In the genomic region with DNA sequence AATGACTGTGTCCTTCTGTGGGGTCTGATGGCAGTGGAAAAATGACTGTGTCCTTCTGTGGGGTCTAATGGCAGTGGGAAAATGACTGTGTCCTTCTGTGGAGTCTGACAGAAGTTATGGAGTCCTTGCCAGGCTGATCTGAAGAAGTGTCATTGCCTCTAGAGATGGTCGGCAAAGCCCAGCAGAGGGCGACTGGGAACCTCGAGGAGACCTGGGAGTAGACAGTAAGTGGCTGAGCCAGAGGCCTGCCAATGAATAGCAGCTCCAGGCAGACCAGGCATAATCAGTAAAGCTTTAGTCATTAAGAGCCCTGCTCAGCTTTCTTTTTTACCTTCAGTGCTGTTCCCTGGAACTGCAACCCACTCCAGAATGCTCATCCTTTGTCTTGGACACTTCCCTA, we compare ENCODE assay signal across 9 mouse cellular contexts. TPM values are rescaled to one million over a fixed set of nuclear protein-coding genes. Genes with fewer than 3 reads are reported as not detected.
DNase-seq lines count a peak whose midpoint lies in the region; ATAC-seq and TF ChIP-seq lines count a peak whose summit lies in the region.
"Had no signal": no experiment of that assay in that cellular context is flagged by ENCODE, and none has a peak within 500 bp of the region (broad histone marks: within the 10 kb centered on the region; RNA-seq: fewer than 3 reads in every experiment).

No protein-coding gene starts in this region.

- no peaks in the 10 kb centered on the region; the same call in 1 of the 2 replicates for H3K36me3 ChIP-seq in kidney, adult 2 months (ENCODE audit: control insufficient read depth, insufficient read depth, low read length)
- H3K36me3 ChIP-seq in midbrain, embryonic 14.5 days (ENCODE audit: control insufficient read depth, insufficient read depth, low read length) = peaks cover 13% of the 10 kb centered on the region

- no peak overlapping the region for H3K9ac ChIP-seq in midbrain, embryonic 14.5 days (replicated peaks; ENCODE audit: low read length)

- no peak overlapping the region for H3K27ac ChIP-seq in kidney, adult 2 months (ENCODE audit: insufficient read depth, low read depth, low read length)
- no peak overlapping the region for H3K27ac ChIP-seq in midbrain, embryonic 14.5 days (replicated peaks; ENCODE audit: low read depth, low read length)

- no peaks in the 10 kb centered on the region for H3K27me3 ChIP-seq in kidney, adult 2 months (replicated peaks; ENCODE audit: control insufficient read depth, insufficient read depth, low read length)
- H3K27me3 ChIP-seq in midbrain, embryonic 14.5 days (ENCODE audit: control insufficient read depth, insufficient read depth, low read length) = no peaks in the 10 kb centered on the region

- H3K4me1 ChIP-seq in kidney, adult 2 months (ENCODE audit: control insufficient read depth, insufficient read depth, low read length) = peaks cover 5% of the 10 kb centered on the region; the same call in 1 of the 2 replicates
- H3K4me1 ChIP-seq in midbrain, embryonic 14.5 days (ENCODE audit: control insufficient read depth, insufficient read depth, low read length) = peaks cover 24% of the 10 kb centered on the region

- H3K4me2 ChIP-seq in midbrain, embryonic 14.5 days (ENCODE audit: low read length) = no peak overlapping the region

- no peak overlapping the region for H3K4me3 ChIP-seq in kidney, adult 2 months (ENCODE audit: insufficient read depth, low read depth, low read length)
- H3K4me3 ChIP-seq in midbrain, embryonic 14.5 days (replicated peaks; ENCODE audit: low read depth, low read length) = no peak overlapping the region
- H3K4me3 ChIP-seq: erythroblast, embryonic 14.5 days had no signal

- peak; percentile 25 for ATAC-seq in activated CD4-positive, CD25-positive, alpha-beta regulatory T cell, adult 4 months
- ATAC-seq in midbrain, embryonic 14.5 days (ENCODE audit: low FRiP score, low TSS enrichment) = 0 out of 2 replicates have a peak, but pooled peaks have one; percentile 49

- intact Hi-C loops in gastrocnemius, postnatal 36 days (cut with DNase I) = no loop called here
- intact Hi-C loops in left cerebral cortex, postnatal 25 days (cut with DNase I) = loop anchor here (1.0 kb wide), 1 partner anchor 12 kb away; no protein-coding TSS in a partner anchor

- 0% methylated on average over 3 of the region's 3 CpGs for WGBS in kidney, adult 2 months
- 2% methylated on average over 3 of the region's 3 CpGs for WGBS in midbrain, embryonic 14.5 days

- no peak for TF ChIP-seq POLR2A in kidney, adult 2 months (IDR thresholded peaks at IDR 0.05; ENCODE audit: low read depth, low read length)

- DNase-seq in B cell, adult 2 months = peak; percentile 51 to 57
- peak; percentile 82 for DNase-seq in embryo, embryonic 10 days (ENCODE audit: low spot score)
- DNase-seq in gastrocnemius, postnatal 36 days = peak; percentile 31 to 32
- DNase-seq in kidney, adult 2 months = peak; percentile 83
- DNase-seq in left cerebral cortex, postnatal 25 days (ENCODE audit: low spot score in 2 of 2) = peak; percentile 55 to 79
- peak; percentile 83 for DNase-seq in midbrain, embryonic 14.5 days
- DNase-seq in testis, postnatal 10 days (ENCODE audit: low spot score) = peak; percentile 87

- H3K9me3 ChIP-seq in midbrain, embryonic 14.5 days (ENCODE audit: control insufficient read depth, low read length) = no peaks in the 10 kb centered on the region

- peak; percentile 70 for TF ChIP-seq CTCF in kidney, adult 2 months (conservative IDR thresholded peaks at IDR 0.05; ENCODE audit: insufficient read depth, insufficient read length, low read depth, low read length)

RNA-seq across cellular contexts. Expression of a gene that starts 2.0 kb away (rescaled TPM):
- 100 to 1,000 TPM; 116 to 139 TPM for polyA plus RNA-seq in activated CD4-positive, CD25-positive, alpha-beta regulatory T cell, adult 4 months (2017; shearing (Covaris generic))
- 100 to 1,000 TPM; 282 to 284 TPM for total RNA-seq in gastrocnemius, postnatal 36 days (2021)
- 97.9 and 136 TPM in 2 replicates for polyA plus RNA-seq in kidney, adult 2 months (2012; rRNA removed)
- 100 to 1,000 TPM; 213 to 217 TPM for total RNA-seq in left cerebral cortex, postnatal 25 days (2021)
- 282 and 322 TPM in 2 replicates for polyA plus RNA-seq in midbrain, embryonic 14.5 days (2014; fragmentation: Nextera tagmentation; extraction: Ambion mirVana)

Comparison
In these comparisons a context has a peak if more than half of its experiments do, and no peak if none do; other contexts are left out.
1. DNase-seq: peak in every context shown above with its lines; median percentile 87 in testis, postnatal 10 days; 83 in kidney, adult 2 months; 83 in midbrain, embryonic 14.5 days; 82 in embryo, embryonic 10 days; 67 in left cerebral cortex, postnatal 25 days; 54 in B cell, adult 2 months; 32 in gastrocnemius, postnatal 36 days.